Mouse (Mus musculus): ENCODE data around the gene Wrnip1. TPM values are rescaled to one million over a fixed set of nuclear protein-coding genes. Genes with fewer than 3 reads are reported as not detected.

Wrnip1 gene
- polyA plus RNA-seq, 1 experiment from 2014 or later, result 29.9 TPM

DNA sequence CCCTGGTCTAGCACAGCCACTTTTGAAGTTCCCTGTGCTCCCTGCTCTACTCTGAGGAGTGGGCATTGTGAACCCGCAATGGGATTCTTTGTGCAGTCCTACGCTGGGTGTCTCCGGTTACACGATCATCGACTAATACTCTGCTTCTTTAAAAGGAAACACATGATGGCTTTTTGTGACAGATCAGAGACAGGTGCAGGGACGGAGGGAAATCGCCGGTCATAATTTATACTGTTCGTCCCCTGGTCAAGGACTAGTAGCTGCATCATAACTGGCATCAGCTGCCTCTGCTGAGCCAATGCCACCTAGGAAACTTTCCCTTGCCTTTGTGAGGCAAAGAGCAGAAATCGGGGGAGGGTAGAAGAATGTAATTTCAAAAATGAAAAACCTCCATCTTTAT lies 25.5 kb upstream of the Wrnip1 start:
- H3K36me3 ChIP-seq (replicated peaks; ENCODE audit: control insufficient read depth, insufficient read depth), result no peaks in the 10 kb centered on the region
- no peaks in the 10 kb centered on the region for H3K4me1 ChIP-seq (replicated peaks; ENCODE audit: control insufficient read depth, insufficient read depth, low read length)
- WGBS, result 93% methylated on average over 10 of the region's 10 CpGs
- H3K4me2 ChIP-seq (replicated peaks), result no peak overlapping the region
- ATAC-seq (ENCODE audit: low FRiP score) (no peak), DNase-seq (ENCODE audit: low spot score) (no peak)
- H3K27me3 ChIP-seq (ENCODE audit: control insufficient read depth, insufficient read depth, low read length), result no peaks in the 10 kb centered on the region
- no peak overlapping the region for H3K4me3 ChIP-seq (replicated peaks; ENCODE audit: low read length)
- H3K9ac ChIP-seq, result no peak overlapping the region
- H3K27ac ChIP-seq, result no peak overlapping the region
- H3K9me3 ChIP-seq (ENCODE audit: control insufficient read depth, low read length), result no peaks in the 10 kb centered on the region

DNA sequence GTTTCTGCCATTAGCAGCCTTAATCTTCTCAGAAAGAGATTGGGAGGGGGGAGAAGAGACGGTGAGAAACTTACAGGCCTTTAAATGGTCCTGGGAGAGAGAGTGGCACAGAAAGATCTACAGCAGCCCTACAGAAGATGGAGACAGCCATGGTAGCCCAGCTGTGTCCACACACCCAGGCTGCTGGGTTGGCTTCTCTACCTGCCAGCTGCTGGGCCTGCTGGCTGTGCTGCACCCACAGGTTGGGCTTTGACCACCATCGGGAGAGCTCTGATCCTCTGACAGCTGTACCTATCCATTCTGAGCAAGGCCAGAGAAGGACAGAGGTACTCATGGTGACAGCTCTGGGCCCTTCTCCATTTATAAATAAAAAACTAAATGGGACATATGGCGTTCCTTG lies 23.0 kb upstream of the Wrnip1 start:
- no peak overlapping the region for H3K9ac ChIP-seq
- no peak overlapping the region for H3K4me3 ChIP-seq (replicated peaks; ENCODE audit: low read length)
- ATAC-seq (ENCODE audit: low FRiP score) (no peak), DNase-seq (ENCODE audit: low spot score) (no peak)
- no peak overlapping the region for H3K4me2 ChIP-seq (replicated peaks)
- no peaks in the 10 kb centered on the region for H3K4me1 ChIP-seq (replicated peaks; ENCODE audit: control insufficient read depth, insufficient read depth, low read length)
- no peaks in the 10 kb centered on the region for H3K9me3 ChIP-seq (ENCODE audit: control insufficient read depth, low read length)
- WGBS, result 80% methylated on average over 3 of the region's 3 CpGs
- no peaks in the 10 kb centered on the region for H3K36me3 ChIP-seq (replicated peaks; ENCODE audit: control insufficient read depth, insufficient read depth)
- H3K27ac ChIP-seq, result no peak overlapping the region
- H3K27me3 ChIP-seq (ENCODE audit: control insufficient read depth, insufficient read depth, low read length), result no peaks in the 10 kb centered on the region

DNA sequence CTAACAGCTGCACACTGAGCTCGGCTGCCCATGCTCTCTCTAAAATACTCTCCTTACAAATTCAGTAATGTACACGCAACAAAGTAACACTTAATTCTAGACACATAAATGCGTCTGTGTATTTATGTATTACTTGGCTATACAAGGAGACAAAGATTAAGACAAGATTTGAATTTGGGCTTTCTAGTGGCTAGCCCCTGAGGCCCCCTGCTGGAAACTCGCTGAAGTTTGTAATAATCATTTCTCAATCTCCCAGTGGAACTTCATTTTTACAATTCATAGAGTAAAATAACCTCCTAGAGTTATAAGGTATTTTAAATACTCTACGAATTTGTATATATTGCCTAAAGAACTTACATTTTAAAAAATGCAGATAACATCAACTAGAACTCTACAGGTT lies 18.8 kb upstream of the Wrnip1 start:
- DNase-seq (ENCODE audit: low spot score), result no peak
- Histone ChIP-seq H3K4me2 (replicated peaks) (no peak overlapping the region), H3K4me1 (replicated peaks; ENCODE audit: control insufficient read depth, insufficient read depth, low read length) (no peaks in the 10 kb centered on the region), H3K27me3 (ENCODE audit: control insufficient read depth, insufficient read depth, low read length) (no peaks in the 10 kb centered on the region), H3K9ac (no peak overlapping the region), H3K36me3 (replicated peaks; ENCODE audit: control insufficient read depth, insufficient read depth) (no peaks in the 10 kb centered on the region), H3K4me3 (replicated peaks; ENCODE audit: low read length) (no peak overlapping the region), H3K27ac (no peak overlapping the region), H3K9me3 (ENCODE audit: control insufficient read depth, low read length) (no peaks in the 10 kb centered on the region)
- WGBS, result 67% methylated on average over 5 of the region's 5 CpGs
- ATAC-seq (ENCODE audit: low FRiP score), result no peak

DNA sequence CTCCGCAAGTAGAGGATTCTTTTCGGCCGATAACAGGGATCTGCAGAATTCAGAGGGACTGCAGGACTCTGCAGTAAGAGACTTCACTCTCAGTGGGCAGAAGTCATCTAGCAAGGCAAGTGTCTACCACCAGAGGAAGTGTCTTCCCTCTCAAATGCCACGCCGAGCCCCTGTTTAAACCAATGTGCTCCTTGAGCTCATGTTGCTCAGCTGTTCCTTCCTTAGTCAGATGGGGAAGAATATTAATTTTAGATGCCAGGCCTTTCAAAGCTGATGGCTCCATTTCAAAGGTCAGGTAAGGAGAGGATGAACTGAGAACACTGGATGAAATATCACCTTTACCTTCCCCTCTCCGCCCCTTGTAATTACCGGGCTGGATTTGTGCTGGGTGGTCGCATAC lies 18.0 kb upstream of the Wrnip1 start, which contains the start of gene Mylk4:
Mylk4 (minus strand) TSS at position 139 of the 400 bp plus-strand sequence.
- ATAC-seq (ENCODE audit: low FRiP score), result no peak

DNA sequence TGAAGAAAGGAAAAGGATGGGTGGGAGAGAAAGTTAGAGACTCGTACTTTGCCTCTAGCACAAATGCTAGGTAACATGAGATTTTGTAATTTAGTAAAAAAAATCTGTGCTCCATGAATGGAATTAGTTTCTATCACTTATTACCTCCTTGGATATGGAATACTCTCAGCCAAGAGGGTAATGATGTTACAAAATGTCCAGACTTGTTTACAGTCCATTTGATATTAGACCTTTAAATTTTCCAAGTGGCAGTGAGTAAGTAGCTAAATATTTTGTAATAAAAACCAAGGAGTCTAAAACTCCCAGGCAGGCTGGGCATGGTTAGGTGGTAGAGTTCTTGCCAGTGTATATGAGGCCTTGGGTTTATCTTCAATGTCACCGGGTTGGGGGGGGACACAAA lies 14.3 kb upstream of the Wrnip1 start:
- no peak overlapping the region for H3K9ac ChIP-seq
- no peaks in the 10 kb centered on the region for H3K4me1 ChIP-seq (replicated peaks; ENCODE audit: control insufficient read depth, insufficient read depth, low read length)
- DNase-seq (ENCODE audit: low spot score) (no peak), ATAC-seq (ENCODE audit: low FRiP score) (no peak)
- no peak overlapping the region for H3K4me3 ChIP-seq (replicated peaks; ENCODE audit: low read length)
- 84% methylated on average over 2 of the region's 2 CpGs for WGBS
- H3K27ac ChIP-seq, result no peak overlapping the region
- H3K9me3 ChIP-seq (ENCODE audit: control insufficient read depth, low read length), result no peaks in the 10 kb centered on the region
- no peaks in the 10 kb centered on the region for H3K27me3 ChIP-seq (ENCODE audit: control insufficient read depth, insufficient read depth, low read length)
- H3K36me3 ChIP-seq (replicated peaks; ENCODE audit: control insufficient read depth, insufficient read depth), result no peaks in the 10 kb centered on the region
- H3K4me2 ChIP-seq (replicated peaks), result no peak overlapping the region

More for the DNA sequence above, 18.0 kb upstream of the Wrnip1 start, which contains the start of gene Mylk4:
- H3K4me3 ChIP-seq (replicated peaks; ENCODE audit: low read length), result no peak within 1 kb of the TSS
- 93% methylated on average over 8 of the region's 8 CpGs for WGBS
- no peaks in the 10 kb centered on the region for H3K27me3 ChIP-seq (ENCODE audit: control insufficient read depth, insufficient read depth, low read length)
- H3K9ac ChIP-seq, result no peak within 1 kb of the TSS
- H3K9me3 ChIP-seq (ENCODE audit: control insufficient read depth, low read length), result no peaks in the 10 kb centered on the region
- H3K27ac ChIP-seq, result no peak within 1 kb of the TSS
- H3K4me2 ChIP-seq (replicated peaks), result no peak within 1 kb of the TSS
- DNase-seq (ENCODE audit: low spot score), result no peak
- H3K36me3 ChIP-seq (replicated peaks; ENCODE audit: control insufficient read depth, insufficient read depth), result no peaks in the 10 kb centered on the region
- no peaks in the 10 kb centered on the region for H3K4me1 ChIP-seq (replicated peaks; ENCODE audit: control insufficient read depth, insufficient read depth, low read length)

DNA sequence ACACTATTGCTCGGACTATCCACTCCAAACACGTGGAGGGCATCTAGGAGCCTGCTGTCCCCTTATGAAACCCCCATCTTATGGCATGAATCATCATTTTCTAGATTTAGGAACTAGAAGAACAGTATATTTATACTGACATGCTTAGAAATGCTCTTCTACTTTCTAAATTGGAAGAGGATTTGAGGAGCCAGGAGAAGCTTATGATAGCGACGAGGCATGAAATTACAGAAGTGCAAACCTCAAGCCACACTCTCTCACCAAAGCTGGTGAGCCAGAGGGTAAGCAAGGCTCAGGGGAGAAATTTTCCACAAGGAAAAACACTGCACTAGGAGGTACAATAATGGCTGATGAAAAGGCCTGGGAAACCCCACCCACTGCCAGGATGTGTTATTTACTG lies 12.1 kb upstream of the Wrnip1 start:
- Histone ChIP-seq H3K27me3 (ENCODE audit: control insufficient read depth, insufficient read depth, low read length) (no peaks in the 10 kb centered on the region), H3K27ac (no peak overlapping the region), H3K9ac (no peak overlapping the region), H3K36me3 (replicated peaks; ENCODE audit: control insufficient read depth, insufficient read depth) (no peaks in the 10 kb centered on the region), H3K4me3 (replicated peaks; ENCODE audit: low read length) (no peak overlapping the region), H3K4me2 (replicated peaks) (no peak overlapping the region), H3K4me1 (replicated peaks; ENCODE audit: control insufficient read depth, insufficient read depth, low read length) (no peaks in the 10 kb centered on the region), H3K9me3 (ENCODE audit: control insufficient read depth, low read length) (no peaks in the 10 kb centered on the region)
- ATAC-seq (ENCODE audit: low FRiP score) (no peak), DNase-seq (ENCODE audit: low spot score) (no peak)
- WGBS, result 79% methylated on average over 4 of the region's 4 CpGs

DNA sequence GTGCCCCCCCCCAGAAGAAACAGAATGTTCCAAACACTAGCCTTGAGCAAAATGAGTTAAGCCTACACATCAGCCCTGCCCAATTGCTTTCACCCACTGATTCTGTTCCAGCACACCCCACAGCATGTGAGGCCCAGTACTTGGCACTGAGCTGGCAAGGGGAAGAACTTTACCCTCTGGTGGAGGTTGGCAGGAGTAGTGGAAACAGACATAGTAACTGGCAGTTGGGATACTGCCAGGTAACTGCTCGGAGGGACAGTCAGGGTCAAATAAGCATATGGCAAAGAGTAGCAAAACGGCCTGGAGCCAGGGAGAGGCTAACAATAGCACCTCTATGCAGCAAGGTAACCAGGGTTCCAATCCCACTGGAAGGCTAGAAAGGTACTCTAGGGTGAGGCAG lies 7.2 kb upstream of the Wrnip1 start:
- Histone ChIP-seq H3K27ac (no peak overlapping the region), H3K4me1 (replicated peaks; ENCODE audit: control insufficient read depth, insufficient read depth, low read length) (no peaks in the 10 kb centered on the region), H3K27me3 (ENCODE audit: control insufficient read depth, insufficient read depth, low read length) (no peaks in the 10 kb centered on the region), H3K4me3 (replicated peaks; ENCODE audit: low read length) (no peak overlapping the region), H3K36me3 (replicated peaks; ENCODE audit: control insufficient read depth, insufficient read depth) (no peaks in the 10 kb centered on the region), H3K9ac (no peak overlapping the region), H3K9me3 (ENCODE audit: control insufficient read depth, low read length) (no peaks in the 10 kb centered on the region), H3K4me2 (replicated peaks) (no peak overlapping the region)
- WGBS, result 59% methylated on average over 2 of the region's 2 CpGs
- ATAC-seq (ENCODE audit: low FRiP score) (no peak), DNase-seq (ENCODE audit: low spot score) (no peak)

DNA sequence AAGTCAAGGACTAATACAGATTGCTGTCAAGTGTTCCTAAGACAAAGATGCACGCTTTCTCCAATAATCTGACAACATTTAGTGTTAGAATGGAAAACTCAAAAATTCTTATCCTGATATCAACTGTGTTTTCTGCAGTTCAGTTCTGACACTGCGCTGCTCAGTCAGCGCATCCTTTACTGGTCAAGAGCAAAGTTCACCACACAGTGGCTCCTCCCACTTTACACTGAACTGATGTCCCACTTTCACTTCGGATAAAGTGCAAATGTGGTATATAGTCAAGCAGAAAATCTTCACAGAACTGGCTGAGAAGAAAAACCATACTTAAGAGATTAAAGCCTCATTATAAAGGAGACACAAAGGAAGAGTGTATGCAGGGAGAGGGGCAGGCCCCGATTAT lies 6.7 kb upstream of the Wrnip1 start:
- ATAC-seq (ENCODE audit: low FRiP score), result no peak
- no peaks in the 10 kb centered on the region for H3K4me1 ChIP-seq (replicated peaks; ENCODE audit: control insufficient read depth, insufficient read depth, low read length)
- no peaks in the 10 kb centered on the region for H3K27me3 ChIP-seq (ENCODE audit: control insufficient read depth, insufficient read depth, low read length)
- H3K9ac ChIP-seq, result no peak overlapping the region
- no peak overlapping the region for H3K4me2 ChIP-seq (replicated peaks)
- H3K4me3 ChIP-seq (replicated peaks; ENCODE audit: low read length), result no peak overlapping the region
- 93% methylated on average over 5 of the region's 5 CpGs for WGBS
- no peaks in the 10 kb centered on the region for H3K9me3 ChIP-seq (ENCODE audit: control insufficient read depth, low read length)
- no peak for DNase-seq (ENCODE audit: low spot score)
- H3K27ac ChIP-seq, result no peak overlapping the region
- no peaks in the 10 kb centered on the region for H3K36me3 ChIP-seq (replicated peaks; ENCODE audit: control insufficient read depth, insufficient read depth)

DNA sequence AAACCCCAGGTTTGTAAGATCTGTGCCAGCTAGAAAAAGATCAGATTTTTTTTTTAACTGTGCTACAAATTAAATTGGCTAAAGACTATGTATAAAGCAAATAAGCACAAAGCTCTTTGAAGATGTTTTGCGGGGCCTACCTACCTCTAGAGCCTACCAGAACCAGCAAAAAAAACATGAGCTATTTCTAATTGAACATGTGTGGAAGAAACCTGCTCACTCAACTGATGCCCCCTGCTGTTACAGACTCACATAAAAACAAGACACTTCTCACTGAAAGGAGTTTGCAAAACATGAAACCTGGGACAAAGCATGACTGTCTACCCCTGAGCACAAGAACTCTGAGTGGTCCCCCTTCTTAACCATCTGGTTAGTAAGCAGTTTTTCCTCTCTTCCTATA lies 4.8 kb upstream of the Wrnip1 start:
- peaks cover 7% of the 10 kb centered on the region; the same call in 1 of the 2 replicates for H3K4me1 ChIP-seq (replicated peaks; ENCODE audit: control insufficient read depth, insufficient read depth, low read length)

DNA sequence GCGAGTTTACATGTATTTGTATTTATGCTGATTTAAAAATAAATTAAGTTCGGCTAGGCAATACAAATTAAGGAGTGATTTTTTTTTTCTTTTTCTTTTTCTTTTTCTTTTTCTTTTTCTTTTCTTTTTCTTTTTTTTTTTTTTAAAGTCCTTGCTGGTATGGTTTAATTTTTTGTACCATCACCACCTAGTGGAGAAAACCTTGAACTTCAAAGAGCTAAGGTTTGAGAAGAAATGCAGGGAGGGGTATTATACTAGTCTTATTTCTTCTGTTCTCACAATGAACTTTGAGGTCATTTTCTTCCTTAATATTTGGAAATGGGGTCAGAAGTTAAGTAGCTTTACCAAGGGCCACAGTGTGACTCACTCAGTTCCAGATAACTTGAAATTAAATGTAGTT lies 2.7 kb upstream of the Wrnip1 start:
- no peak overlapping the region for H3K4me3 ChIP-seq (replicated peaks; ENCODE audit: low read length)
- H3K27me3 ChIP-seq (ENCODE audit: control insufficient read depth, insufficient read depth, low read length), result no peaks in the 10 kb centered on the region
- H3K27ac ChIP-seq, result no peak overlapping the region
- H3K4me2 ChIP-seq (replicated peaks), result no peak overlapping the region
- no peaks in the 10 kb centered on the region for H3K9me3 ChIP-seq (ENCODE audit: control insufficient read depth, low read length)
- H3K36me3 ChIP-seq (replicated peaks; ENCODE audit: control insufficient read depth, insufficient read depth), result no peaks in the 10 kb centered on the region
- WGBS, result 84% methylated on average over 2 of the region's 2 CpGs
- H3K4me1 ChIP-seq (replicated peaks; ENCODE audit: control insufficient read depth, insufficient read depth, low read length), result peaks cover 17% of the 10 kb centered on the region
- DNase-seq (ENCODE audit: low spot score), result peak; percentile 42
- ATAC-seq (ENCODE audit: low FRiP score), result no peak
- no peak overlapping the region for H3K9ac ChIP-seq

More for the DNA sequence above, 4.8 kb upstream of the Wrnip1 start:
- no peak for DNase-seq (ENCODE audit: low spot score)
- no peaks in the 10 kb centered on the region for H3K9me3 ChIP-seq (ENCODE audit: control insufficient read depth, low read length)
- H3K9ac ChIP-seq, result no peak overlapping the region
- H3K36me3 ChIP-seq (replicated peaks; ENCODE audit: control insufficient read depth, insufficient read depth), result no peaks in the 10 kb centered on the region
- no peaks in the 10 kb centered on the region for H3K27me3 ChIP-seq (ENCODE audit: control insufficient read depth, insufficient read depth, low read length)
- no peak overlapping the region for H3K27ac ChIP-seq
- WGBS, result 88% methylated on average over 1 of the region's 1 CpGs
- no peak overlapping the region for H3K4me3 ChIP-seq (replicated peaks; ENCODE audit: low read length)
- no peak for ATAC-seq (ENCODE audit: low FRiP score)
- H3K4me2 ChIP-seq (replicated peaks), result no peak overlapping the region

Measured in hindbrain, embryonic 14.5 days (tissue).